Mouse (Mus musculus) forebrain, embryonic 11.5 days (tissue): ENCODE measurements around the gene Kif21a. TPM values are rescaled to one million over a fixed set of nuclear protein-coding genes. Genes with fewer than 3 reads are reported as not detected.
A peak's percentile ranks its signal among the peaks of the same experiment; 100 is the strongest.

Experiments used
- ATAC-seq: fragments of 200-750 bp; cut with Nextera tagmentation; replicated peaks from 2 replicates; pipeline ENCODE4 v1.8.0; 2017; ENCODE audit warnings: moderate TSS enrichment; ENCODE audit not compliant: low FRiP score
- DNase-seq: peaks from one replicate; pipeline ENCODE4 v3.0.0-alpha.2; 2017; ENCODE audit warnings: low spot score
- H3K27ac ChIP-seq: fragments of 300-500 bp; sonication (generic); 2 replicates; pipeline ENCODE4 v1.5.1; 2014; ENCODE audit warnings: low read depth, low read length
- H3K27me3 ChIP-seq: fragments of 300-500 bp; sonication (generic); 2 replicates; pipeline ENCODE4 v1.6.1; 2014; ENCODE audit warnings: mild to moderate bottlenecking, low read length, mixed read lengths; ENCODE audit not compliant: control insufficient read depth, insufficient read depth
- H3K36me3 ChIP-seq: fragments of 300-500 bp; sonication (generic); 2 replicates; pipeline ENCODE4 v1.6.1; 2014; ENCODE audit warnings: mild to moderate bottlenecking, low read length, moderate library complexity, mixed read lengths; ENCODE audit not compliant: control insufficient read depth, insufficient read depth
- H3K4me1 ChIP-seq: fragments of 300-500 bp; sonication (generic); replicated peaks from 2 replicates; pipeline ENCODE4 v1.6.1; 2014; ENCODE audit warnings: low read length, mixed read lengths; ENCODE audit not compliant: control insufficient read depth, insufficient read depth
- H3K4me2 ChIP-seq: fragments of 300-500 bp; sonication (generic); 2 replicates; pipeline ENCODE4 v1.6.1; 2014; ENCODE audit warnings: low read depth, mild to moderate bottlenecking, low read length, moderate library complexity, mixed read lengths; ENCODE audit not compliant: severe bottlenecking
- H3K4me3 ChIP-seq: fragments of 300-500 bp; sonication (generic); 2 replicates; pipeline ENCODE4 v1.5.1; 2014; ENCODE audit warnings: low read depth, low read length
- H3K9ac ChIP-seq: fragments of 300-500 bp; sonication (generic); 2 replicates; pipeline ENCODE4 v1.6.1; 2014; ENCODE audit warnings: low read length
- H3K9me3 ChIP-seq: fragments of 300-500 bp; sonication (generic); 2 replicates; pipeline ENCODE4 v1.6.1; 2016; ENCODE audit warnings: low read length, mixed read lengths; ENCODE audit not compliant: control insufficient read depth
- WGBS: fragments of 180-500 bp; shearing (Covaris S2); extraction: QIAGEN DNeasy Blood & Tissue Kit; methylation state at CpG from one replicate; pipeline ENCODE4 v1.1.7; 2014; 5-methylcytosine and 5-hydroxymethylcytosine counted together
- polyA plus RNA-seq: library from polyadenylated mRNA; unstranded; fragments of >200 nt; fragmentation: Nextera tagmentation; extraction: Ambion mirVana; gene quantifications from 2 replicates; pipeline ENCODE4 v1.2.1, GENCODE M21; 2014

Kif21a gene
- polyA plus RNA-seq, 1 experiment from 2014 or later: 48.8 TPM

DNA sequence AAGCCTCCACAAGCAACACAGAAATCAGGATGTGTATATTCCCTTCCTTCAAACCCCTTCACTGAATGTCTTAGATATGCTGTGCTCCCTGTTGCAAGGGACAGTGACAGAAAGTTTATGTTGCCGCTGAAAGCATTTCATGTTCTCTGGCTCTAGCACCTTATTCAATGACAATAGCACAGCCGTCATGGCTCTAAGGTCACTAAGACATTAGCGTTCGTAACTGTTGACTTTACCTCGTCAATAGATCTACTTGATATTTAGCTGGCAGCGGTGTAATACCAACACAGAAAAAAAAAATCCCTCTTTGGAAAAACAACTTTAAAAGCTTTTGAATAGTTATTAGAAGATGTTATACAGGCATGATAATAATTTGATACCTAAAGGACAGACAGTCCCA is 16.2 kb downstream of the Kif21a start:
- Histone ChIP-seq H3K9ac (no peak overlapping the region), H3K36me3 (0 out of 2 replicates have a peak, but pooled peaks cover 2% of the 10 kb centered on the region), H3K4me1 (no peaks in the 10 kb centered on the region), H3K4me3 (no peak overlapping the region), H3K4me2 (no peak overlapping the region), H3K27ac (no peak overlapping the region), H3K9me3 (no peaks in the 10 kb centered on the region; the same call in 1 of the 2 replicates), H3K27me3 (no peaks in the 10 kb centered on the region)
- WGBS: 87% methylated on average over 6 of the region's 6 CpGs
- ATAC-seq (no peak), DNase-seq (no peak)

DNA sequence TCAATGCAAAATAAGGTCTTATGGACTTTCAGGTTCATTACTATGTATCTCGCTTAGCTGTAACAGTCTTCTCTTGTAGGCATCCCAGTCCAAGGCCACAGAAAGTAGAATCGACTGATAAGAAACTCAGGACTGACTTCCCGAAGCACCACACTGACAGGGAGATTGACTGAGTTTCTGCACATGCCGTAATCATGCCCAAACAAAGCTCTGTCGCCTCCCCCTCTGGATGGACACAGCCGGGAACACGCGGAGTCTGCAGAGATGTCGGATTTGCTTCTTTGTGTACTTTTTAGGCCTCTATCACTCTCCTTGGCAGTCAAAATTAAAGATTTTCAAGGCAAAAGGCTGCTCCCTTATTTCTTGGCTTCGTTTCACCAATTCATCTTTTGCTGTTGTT is 20.8 kb downstream of the Kif21a start:
- H3K27ac ChIP-seq: no peak overlapping the region
- no peak for ATAC-seq
- no peak overlapping the region for H3K9ac ChIP-seq

DNA sequence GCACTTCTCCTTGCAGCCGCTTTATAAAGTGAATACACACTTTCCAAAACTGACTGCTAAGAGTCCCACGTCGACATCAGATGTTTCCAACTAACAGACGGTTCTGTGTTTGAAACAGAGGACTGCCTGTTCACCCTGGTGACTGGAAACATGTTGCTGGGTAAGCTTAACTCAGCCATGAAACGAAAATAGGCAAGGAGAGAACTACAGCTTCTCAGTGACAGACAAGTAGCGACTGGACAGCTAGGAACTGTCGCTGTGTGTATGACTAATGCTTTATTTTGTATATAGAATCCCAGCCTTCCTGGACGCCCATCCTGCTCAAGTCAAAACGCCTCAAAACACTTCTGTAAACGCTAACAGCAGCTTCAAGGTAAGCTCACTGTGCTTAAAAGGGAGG is 21.3 kb downstream of the Kif21a start:
- Histone ChIP-seq H3K27me3 (no peaks in the 10 kb centered on the region), H3K4me3 (no peak overlapping the region), H3K4me2 (no peak overlapping the region), H3K27ac (no peak overlapping the region), H3K36me3 (no peaks in the 10 kb centered on the region; the same call in 1 of the 2 replicates), H3K4me1 (no peaks in the 10 kb centered on the region), H3K9ac (no peak overlapping the region), H3K9me3 (no peaks in the 10 kb centered on the region; the same call in 1 of the 2 replicates)
- no peak for ATAC-seq
- DNase-seq: no peak
- WGBS: 84% methylated on average over 10 of the region's 10 CpGs

More for the DNA sequence above, 20.8 kb downstream of the Kif21a start:
- no peak overlapping the region for H3K4me2 ChIP-seq
- H3K36me3 ChIP-seq: no peaks in the 10 kb centered on the region; the same call in 1 of the 2 replicates
- no peaks in the 10 kb centered on the region for H3K4me1 ChIP-seq
- H3K4me3 ChIP-seq: no peak overlapping the region
- H3K27me3 ChIP-seq: no peaks in the 10 kb centered on the region
- no peak for DNase-seq
- no peaks in the 10 kb centered on the region; the same call in 1 of the 2 replicates for H3K9me3 ChIP-seq
- WGBS: 92% methylated on average over 10 of the region's 10 CpGs

DNA sequence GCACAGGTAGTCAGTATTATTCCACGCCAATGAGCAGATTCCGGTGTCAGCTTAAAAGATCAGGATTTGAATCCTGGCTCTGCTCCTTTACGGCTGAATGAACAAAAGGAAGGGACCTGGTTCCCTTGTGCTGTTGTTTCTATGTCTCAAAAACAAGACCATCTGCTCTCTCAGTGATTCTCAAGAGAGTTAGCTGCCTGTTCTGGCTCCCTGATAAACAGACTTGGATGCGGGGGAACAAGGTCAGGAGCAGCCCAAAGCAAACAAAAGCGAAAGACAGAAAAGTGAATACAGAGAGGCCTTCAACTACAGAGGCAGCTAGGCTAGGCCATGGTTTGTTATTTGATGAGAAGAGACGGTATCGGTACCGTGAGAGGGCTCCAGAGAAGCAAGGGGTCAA is 27.5 kb downstream of the Kif21a start:
- Histone ChIP-seq H3K4me2 (no peak overlapping the region), H3K4me1 (peaks cover 11% of the 10 kb centered on the region), H3K27me3 (no peaks in the 10 kb centered on the region), H3K27ac (no peak overlapping the region), H3K4me3 (no peak overlapping the region), H3K9me3 (no peaks in the 10 kb centered on the region; the same call in 1 of the 2 replicates), H3K36me3 (no peaks in the 10 kb centered on the region; the same call in 1 of the 2 replicates), H3K9ac (no peak overlapping the region)
- DNase-seq: no peak
- WGBS: 78% methylated on average over 8 of the region's 8 CpGs
- ATAC-seq: no peak

DNA sequence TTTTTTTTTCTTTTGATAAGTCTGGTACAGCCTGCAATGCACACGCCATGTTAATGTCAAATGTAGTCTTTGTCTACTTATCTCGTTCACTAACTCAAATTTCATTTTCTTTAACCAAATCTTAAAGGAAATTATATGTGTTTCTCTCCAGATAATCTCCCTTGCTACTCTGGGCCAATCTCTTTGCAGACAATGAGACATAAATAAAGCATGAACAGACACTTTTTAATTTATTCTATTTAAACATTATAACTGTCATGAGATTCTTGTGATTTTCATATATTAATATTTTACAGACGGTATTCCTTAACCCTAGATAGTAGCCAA is 30.9 kb downstream of the Kif21a start:
- ATAC-seq: no peak; the same call in 1 of the 2 replicates
- H3K4me2 ChIP-seq: no peak overlapping the region
- no peaks in the 10 kb centered on the region for H3K36me3 ChIP-seq
- H3K4me3 ChIP-seq: no peak overlapping the region
- no peaks in the 10 kb centered on the region for H3K27me3 ChIP-seq
- no peak for DNase-seq
- 19% methylated on average over 3 of the region's 3 CpGs for WGBS
- no peak overlapping the region for H3K9ac ChIP-seq
- no peaks in the 10 kb centered on the region for H3K9me3 ChIP-seq
- peaks cover 19% of the 10 kb centered on the region for H3K4me1 ChIP-seq
- H3K27ac ChIP-seq: peak overlapping the region; percentile 99

DNA sequence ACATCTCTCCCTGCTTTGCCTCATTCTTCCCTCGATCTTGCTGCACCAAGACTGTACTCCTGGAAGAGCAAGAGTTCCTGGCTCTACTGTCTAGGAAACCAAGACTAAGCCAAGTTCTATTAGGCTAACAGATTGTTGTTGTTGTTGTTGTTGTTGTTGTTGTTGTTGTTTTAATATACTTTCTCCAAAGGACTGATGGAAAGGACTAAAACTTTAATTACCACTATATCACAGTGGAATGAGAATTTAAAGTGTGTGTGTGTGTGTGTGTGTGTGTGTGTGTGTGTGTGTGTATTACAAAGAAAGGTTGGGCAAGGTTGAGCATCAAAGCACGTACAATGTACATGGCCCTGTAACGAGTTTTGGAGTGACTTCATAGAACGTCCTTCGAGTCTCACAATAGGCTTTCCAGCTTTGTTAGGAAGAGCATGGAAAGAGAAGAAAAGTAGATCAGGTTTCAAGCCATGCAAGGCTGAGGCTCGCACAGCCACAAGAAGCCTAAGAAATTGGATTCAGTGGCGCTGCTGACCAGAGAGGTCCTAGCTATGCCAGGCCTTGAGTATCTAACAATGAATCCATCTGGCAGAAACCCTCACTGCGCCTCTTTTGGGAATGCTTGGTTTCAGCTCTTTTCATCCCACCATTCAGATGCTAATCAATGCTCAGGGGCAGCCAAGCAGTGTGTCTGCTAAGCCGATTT is 31.4 kb downstream of the Kif21a start:
- H3K9ac ChIP-seq: peak overlapping the region; percentile 60; the same call in 1 of the 2 replicates
- no peaks in the 10 kb centered on the region for H3K36me3 ChIP-seq
- WGBS: 9% methylated on average over 9 of the region's 9 CpGs
- peak overlapping the region; percentile 27; the same call in 1 of the 2 replicates for H3K4me2 ChIP-seq
- H3K4me3 ChIP-seq: no peak overlapping the region
- DNase-seq (peak; percentile 80), ATAC-seq (peak; percentile 85)
- H3K4me1 ChIP-seq: peaks cover 21% of the 10 kb centered on the region
- H3K9me3 ChIP-seq: no peaks in the 10 kb centered on the region
- H3K27me3 ChIP-seq: no peaks in the 10 kb centered on the region
- peak overlapping the region; percentile 99 for H3K27ac ChIP-seq

DNA sequence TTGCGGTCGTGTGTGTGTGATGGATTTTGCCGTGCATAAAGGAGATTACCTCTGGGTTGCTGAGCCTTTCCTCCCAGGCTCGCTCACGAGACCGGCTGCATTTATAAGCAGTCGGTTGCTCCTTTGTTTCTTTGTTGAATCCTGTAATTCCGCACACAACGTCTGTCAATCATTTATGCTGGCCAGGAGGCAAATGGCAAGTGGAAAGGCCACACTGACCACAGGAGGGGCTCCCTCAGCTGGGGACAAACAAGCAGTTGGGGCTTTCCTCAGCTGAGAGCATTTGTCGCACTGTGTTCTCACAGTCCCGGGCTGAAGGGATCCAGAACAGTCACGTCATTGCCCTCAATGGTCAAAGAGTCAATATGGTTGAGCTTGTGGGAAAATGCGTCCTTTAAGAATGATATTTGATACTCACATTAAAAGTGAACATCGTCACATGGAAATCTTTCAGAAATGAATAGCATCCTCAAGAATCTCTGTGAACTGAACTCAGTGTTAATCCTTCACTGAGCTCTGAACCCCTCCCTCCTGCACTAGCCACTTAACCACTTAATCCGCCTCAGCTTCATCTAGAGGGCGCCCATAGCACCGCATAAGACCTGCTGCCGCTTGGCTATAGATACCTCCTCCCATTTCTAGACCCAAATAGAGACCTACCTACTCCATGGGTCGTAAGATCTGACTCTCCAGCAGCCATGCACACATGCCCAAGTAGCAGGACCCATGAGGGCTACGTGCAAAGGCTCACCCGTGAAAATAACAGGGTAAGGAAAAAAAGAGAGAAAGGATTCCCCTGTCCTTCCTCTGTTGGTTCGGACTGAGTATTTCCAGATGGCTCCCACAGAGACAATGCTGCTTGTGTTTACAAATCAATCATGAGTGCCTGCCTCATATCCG is 32.2 kb downstream of the Kif21a start:
- no peaks in the 10 kb centered on the region for H3K9me3 ChIP-seq
- H3K27ac ChIP-seq: peak overlapping the region; percentile 99
- peak overlapping the region; percentile 60 for H3K9ac ChIP-seq
- peak overlapping the region; percentile 27 for H3K4me2 ChIP-seq
- peak; percentile 71 for ATAC-seq
- DNase-seq: peak; percentile 76
- no peaks in the 10 kb centered on the region for H3K36me3 ChIP-seq
- peak overlapping the region; percentile 15; the same call in 1 of the 2 replicates for H3K4me3 ChIP-seq
- WGBS: 8% methylated on average over 23 of the region's 23 CpGs
- peaks cover 22% of the 10 kb centered on the region for H3K4me1 ChIP-seq
- H3K27me3 ChIP-seq: no peaks in the 10 kb centered on the region

DNA sequence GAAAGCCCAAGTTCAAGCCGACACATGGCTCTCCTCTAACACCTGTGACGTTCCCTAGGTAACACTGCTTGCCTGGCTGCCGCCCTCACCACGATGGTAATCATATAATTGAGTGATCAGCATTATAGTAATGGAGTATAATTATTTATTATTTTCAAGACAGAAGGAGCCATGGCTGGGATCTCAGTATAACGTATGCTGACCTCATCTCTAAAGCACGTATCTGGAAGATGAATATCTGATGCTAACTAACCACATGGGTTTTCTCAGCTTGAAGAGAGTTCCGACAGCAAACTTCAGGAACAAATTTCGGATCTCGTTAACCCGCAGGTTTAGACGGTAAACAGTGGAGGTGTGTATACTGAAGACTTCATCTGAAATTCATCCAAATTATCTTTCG is 33.4 kb downstream of the Kif21a start:
- peak overlapping the region; percentile 99 for H3K27ac ChIP-seq

More for the DNA sequence above, 33.4 kb downstream of the Kif21a start:
- peaks cover 22% of the 10 kb centered on the region for H3K4me1 ChIP-seq
- no peaks in the 10 kb centered on the region for H3K36me3 ChIP-seq
- H3K27me3 ChIP-seq: no peaks in the 10 kb centered on the region
- H3K9me3 ChIP-seq: no peaks in the 10 kb centered on the region
- peak overlapping the region; percentile 24; the same call in 1 of the 2 replicates for H3K9ac ChIP-seq
- ATAC-seq (no peak), DNase-seq (no peak)
- WGBS: 50% methylated on average over 12 of the region's 12 CpGs
- no peak overlapping the region for H3K4me3 ChIP-seq
- peak overlapping the region; percentile 11; the same call in 1 of the 2 replicates for H3K4me2 ChIP-seq
